Mouse (Mus musculus) embryonic facial prominence, embryonic 11.5 days (tissue): ENCODE measurements around the gene Gli2. TPM values are rescaled to one million over a fixed set of nuclear protein-coding genes. Genes with fewer than 3 reads are reported as not detected.

Source experiments
- ATAC-seq: fragments of 200-750 bp; cut with Nextera tagmentation; replicated peaks from 2 replicates; pipeline ENCODE4 v1.8.0; 2017; ENCODE audit warnings: low read depth; ENCODE audit not compliant: insufficient number of reproducible peaks, low FRiP score, low TSS enrichment
- DNase-seq: peaks from one replicate; pipeline ENCODE4 v3.0.0-alpha.2; 2015; ENCODE audit warnings: low spot score
- H3K27ac ChIP-seq: fragments of 300-500 bp; sonication (generic); replicated peaks from 2 replicates; pipeline ENCODE4 v1.5.1; 2014; ENCODE audit warnings: mild to moderate bottlenecking, low read depth, low read length, control low read depth
- H3K27me3 ChIP-seq: fragments of 300-500 bp; sonication (generic); 2 replicates; pipeline ENCODE4 v1.6.1; 2014; ENCODE audit warnings: mild to moderate bottlenecking, low read length, moderate library complexity, mixed read lengths; ENCODE audit not compliant: control insufficient read depth, insufficient read depth
- H3K36me3 ChIP-seq: fragments of 300-500 bp; sonication (generic); replicated peaks from 2 replicates; pipeline ENCODE4 v1.6.1; 2014; ENCODE audit warnings: low read depth, mild to moderate bottlenecking, low read length, moderate library complexity, mixed read lengths; ENCODE audit not compliant: control insufficient read depth, insufficient read depth
- H3K4me1 ChIP-seq: fragments of 300-500 bp; sonication (generic); 2 replicates; pipeline ENCODE4 v1.6.1; 2014; ENCODE audit warnings: low read length, mixed read lengths; ENCODE audit not compliant: control insufficient read depth, insufficient read depth
- H3K4me2 ChIP-seq: fragments of 300-500 bp; sonication (generic); 2 replicates; pipeline ENCODE4 v1.6.1; 2014; ENCODE audit warnings: low read depth, mild to moderate bottlenecking, control low read depth, low read length, moderate library complexity
- H3K4me3 ChIP-seq: fragments of 300-500 bp; sonication (generic); 2 replicates; pipeline ENCODE4 v1.5.1; 2014; ENCODE audit warnings: low read depth, low read length, control low read depth
- H3K9ac ChIP-seq: fragments of 300-500 bp; sonication (generic); replicated peaks from 2 replicates; pipeline ENCODE4 v1.6.1; 2014; ENCODE audit warnings: mild to moderate bottlenecking, control low read depth, low read length
- H3K9me3 ChIP-seq: fragments of 300-500 bp; sonication (generic); replicated peaks from 2 replicates; pipeline ENCODE4 v1.6.1; 2016; ENCODE audit warnings: mild to moderate bottlenecking, low read length, inconsistent platforms, mixed read lengths; ENCODE audit not compliant: control insufficient read depth
- WGBS: fragments of 180-500 bp; shearing (Covaris S2); extraction: QIAGEN DNeasy Blood & Tissue Kit; methylation state at CpG from one replicate; pipeline ENCODE4 v1.1.7; 2014; 5-methylcytosine and 5-hydroxymethylcytosine counted together
- polyA plus RNA-seq: library from polyadenylated mRNA; unstranded; fragments of >200 nt; fragmentation: Nextera tagmentation; extraction: Ambion mirVana; gene quantifications from 2 replicates; pipeline ENCODE4 v1.2.1, GENCODE M21; 2014

Gene Gli2
- polyA plus RNA-seq, 1 experiment from 2014 or later, result 13.3 TPM

DNA sequence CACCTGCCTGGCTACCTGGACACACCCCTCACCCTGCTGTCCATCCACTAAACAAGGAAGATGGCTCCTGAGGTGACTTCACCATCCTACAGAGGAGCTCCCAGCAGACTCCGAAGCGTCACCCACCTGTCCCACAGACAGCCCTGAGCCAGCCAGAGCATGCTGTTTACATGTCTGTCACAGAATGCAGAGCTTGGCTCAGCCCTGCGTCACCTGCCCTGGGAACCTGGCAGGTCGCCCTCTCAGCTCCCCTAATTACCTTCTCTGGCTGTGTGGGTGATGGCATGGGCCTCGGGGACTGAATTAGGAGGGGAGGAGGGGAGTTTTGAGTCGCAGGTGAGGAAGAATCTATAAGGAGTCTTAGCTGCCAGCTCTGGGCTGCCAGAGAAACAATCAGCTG lies 38.3 kb downstream of the Gli2 start:
- H3K4me2 ChIP-seq, result no peak overlapping the region
- H3K9ac ChIP-seq, result no peak overlapping the region
- H3K4me1 ChIP-seq, result no peaks in the 10 kb centered on the region
- no peaks in the 10 kb centered on the region for H3K27me3 ChIP-seq
- ATAC-seq (no peak), DNase-seq (no peak)
- H3K27ac ChIP-seq, result no peak overlapping the region
- WGBS, result 79% methylated on average over 6 of the region's 6 CpGs
- H3K4me3 ChIP-seq, result no peak overlapping the region
- no peaks in the 10 kb centered on the region for H3K9me3 ChIP-seq
- H3K36me3 ChIP-seq, result no peaks in the 10 kb centered on the region; the same call in 1 of the 2 replicates

GRCm38 (mm10) chr1:119008949-119009348 lies 44.5 kb downstream of the Gli2 start:
- ATAC-seq, result no peak
- Histone ChIP-seq H3K9ac (no peak overlapping the region), H3K36me3 (no peaks in the 10 kb centered on the region; the same call in 1 of the 2 replicates), H3K4me3 (no peak overlapping the region), H3K4me1 (no peaks in the 10 kb centered on the region), H3K4me2 (no peak overlapping the region), H3K27ac (no peak overlapping the region), H3K9me3 (no peaks in the 10 kb centered on the region), H3K27me3 (no peaks in the 10 kb centered on the region)
- no peak for DNase-seq

DNA sequence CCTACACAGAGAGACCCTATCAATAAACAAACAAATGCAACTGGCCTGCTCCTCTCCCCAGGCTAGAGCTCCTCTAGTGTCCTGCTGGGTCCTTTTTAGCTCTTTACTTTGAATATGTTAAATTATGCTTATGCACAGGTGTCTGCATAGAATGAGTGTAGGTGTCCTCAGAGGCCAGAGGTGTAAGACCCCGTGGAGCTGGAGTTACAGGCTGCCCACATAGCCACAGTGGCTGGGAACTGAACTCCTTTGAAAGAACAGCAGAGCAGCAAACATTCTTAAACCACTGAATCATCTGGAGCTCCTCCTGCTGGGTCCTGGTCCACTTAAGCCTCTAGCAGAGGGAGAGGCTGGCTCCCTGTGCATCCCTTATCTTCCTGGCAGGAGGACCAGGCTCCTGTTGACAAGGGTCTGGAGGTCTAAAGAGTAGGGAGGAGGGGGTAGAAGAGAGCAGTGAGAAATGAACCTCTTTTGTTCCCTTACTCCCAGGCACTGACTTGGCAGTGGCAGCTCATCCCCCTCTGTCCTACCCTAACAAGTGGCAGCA lies 49.5 kb downstream of the Gli2 start:
- Histone ChIP-seq H3K4me3 (no peak overlapping the region), H3K4me1 (no peaks in the 10 kb centered on the region), H3K9me3 (no peaks in the 10 kb centered on the region), H3K27me3 (no peaks in the 10 kb centered on the region), H3K4me2 (no peak overlapping the region), H3K36me3 (no peaks in the 10 kb centered on the region; the same call in 1 of the 2 replicates), H3K9ac (no peak overlapping the region), H3K27ac (no peak overlapping the region)
- 41% methylated on average over 1 of the region's 1 CpGs for WGBS
- no peak for DNase-seq
- ATAC-seq, result no peak

DNA sequence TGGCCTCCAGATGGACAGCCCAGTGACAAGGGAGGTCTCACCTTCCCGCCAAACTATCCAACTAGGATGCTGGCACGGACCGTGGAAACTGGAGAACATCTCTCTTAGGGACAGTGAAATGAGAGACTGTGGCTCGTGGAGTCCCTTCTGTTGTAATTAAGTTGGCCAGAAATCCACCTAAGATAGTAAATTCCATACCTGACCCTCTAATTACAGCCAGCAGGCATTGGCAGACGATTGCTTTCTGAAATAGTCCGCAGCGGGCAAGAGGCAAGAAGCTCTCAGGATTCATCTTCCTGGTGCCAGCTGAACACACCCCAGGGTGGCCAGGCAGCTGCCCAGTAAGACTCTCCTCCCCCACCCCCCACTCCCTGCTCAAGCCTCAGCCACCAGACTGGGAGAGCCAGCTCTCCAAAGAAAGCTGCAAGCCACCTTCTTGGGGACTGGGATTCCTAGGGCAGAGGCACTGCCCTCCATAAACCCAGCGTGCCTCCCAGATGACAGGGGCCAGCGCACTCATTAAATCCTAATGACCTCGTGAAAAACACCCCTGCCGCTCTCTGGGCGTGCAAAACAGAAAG lies 51.9 kb downstream of the Gli2 start:
- Histone ChIP-seq H3K4me1 (no peaks in the 10 kb centered on the region), H3K27ac (no peak overlapping the region), H3K4me2 (no peak overlapping the region), H3K36me3 (no peaks in the 10 kb centered on the region; the same call in 1 of the 2 replicates), H3K4me3 (no peak overlapping the region), H3K9me3 (no peaks in the 10 kb centered on the region), H3K9ac (no peak overlapping the region), H3K27me3 (no peaks in the 10 kb centered on the region)
- no peak for ATAC-seq
- 42% methylated on average over 12 of the region's 12 CpGs for WGBS
- no peak for DNase-seq

DNA sequence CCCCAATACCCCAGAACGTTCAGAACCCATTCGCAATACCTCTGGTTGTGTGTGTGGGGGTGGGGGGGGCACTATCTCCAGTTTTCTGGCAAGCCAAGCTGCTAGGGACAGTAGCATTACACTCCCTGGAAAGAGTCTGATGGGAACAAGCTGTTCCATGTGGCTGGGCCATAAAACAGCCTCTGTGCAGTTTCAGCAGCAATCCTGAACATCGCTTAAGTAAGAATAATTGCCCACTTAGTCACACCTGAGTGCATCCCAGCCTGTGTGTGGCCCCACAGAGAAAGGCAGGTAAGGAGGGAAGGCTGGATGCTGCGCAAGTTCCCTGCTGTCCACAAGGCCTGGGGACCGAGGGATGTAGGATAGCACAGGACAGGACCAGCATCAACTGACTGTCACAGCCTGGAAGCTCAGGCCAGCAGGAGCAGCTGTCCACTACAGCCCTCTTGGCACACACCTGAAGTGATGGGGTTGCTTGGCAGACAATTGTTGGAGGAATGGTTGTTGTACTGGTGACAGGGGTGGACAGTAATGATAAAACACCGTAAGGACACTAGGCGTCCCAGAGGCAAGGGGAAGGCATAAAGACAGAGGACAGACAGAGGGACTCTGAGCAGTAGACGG lies 58.8 kb downstream of the Gli2 start:
- H3K36me3 ChIP-seq, result no peaks in the 10 kb centered on the region
- no peak overlapping the region for H3K4me3 ChIP-seq
- ATAC-seq, result no peak
- no peak for DNase-seq
- 93% methylated on average over 8 of the region's 8 CpGs for WGBS
- no peaks in the 10 kb centered on the region for H3K27me3 ChIP-seq
- no peak overlapping the region for H3K27ac ChIP-seq
- no peaks in the 10 kb centered on the region for H3K4me1 ChIP-seq
- H3K9me3 ChIP-seq, result no peaks in the 10 kb centered on the region
- no peak overlapping the region for H3K4me2 ChIP-seq
- no peak overlapping the region for H3K9ac ChIP-seq

DNA sequence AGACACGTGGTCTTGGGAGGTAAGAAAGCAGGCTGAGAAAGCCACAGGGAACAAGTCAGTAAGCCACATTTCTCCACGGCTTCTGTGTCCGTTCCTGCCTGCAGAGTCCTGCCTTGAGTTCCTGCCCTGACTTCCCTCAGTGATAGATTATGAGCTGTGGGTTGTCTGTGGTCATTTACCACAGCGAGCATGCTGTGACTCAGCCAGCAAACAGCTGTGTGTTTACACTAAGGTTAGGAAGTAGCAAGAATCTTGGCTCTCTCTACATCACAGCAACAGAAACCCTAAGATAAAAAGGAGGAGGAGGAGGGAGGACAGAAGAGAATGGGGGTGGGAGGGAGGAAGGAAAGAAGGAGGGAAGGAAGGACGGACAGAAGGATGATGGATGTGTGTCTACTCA lies 59.6 kb downstream of the Gli2 start:
- H3K9ac ChIP-seq, result no peak overlapping the region
- H3K36me3 ChIP-seq, result no peaks in the 10 kb centered on the region; the same call in 1 of the 2 replicates
- ATAC-seq (no peak), DNase-seq (no peak)
- H3K4me3 ChIP-seq, result no peak overlapping the region
- no peaks in the 10 kb centered on the region for H3K4me1 ChIP-seq
- 81% methylated on average over 5 of the region's 5 CpGs for WGBS
- H3K4me2 ChIP-seq, result no peak overlapping the region
- H3K27ac ChIP-seq, result no peak overlapping the region
- no peaks in the 10 kb centered on the region for H3K9me3 ChIP-seq
- H3K27me3 ChIP-seq, result no peaks in the 10 kb centered on the region

DNA sequence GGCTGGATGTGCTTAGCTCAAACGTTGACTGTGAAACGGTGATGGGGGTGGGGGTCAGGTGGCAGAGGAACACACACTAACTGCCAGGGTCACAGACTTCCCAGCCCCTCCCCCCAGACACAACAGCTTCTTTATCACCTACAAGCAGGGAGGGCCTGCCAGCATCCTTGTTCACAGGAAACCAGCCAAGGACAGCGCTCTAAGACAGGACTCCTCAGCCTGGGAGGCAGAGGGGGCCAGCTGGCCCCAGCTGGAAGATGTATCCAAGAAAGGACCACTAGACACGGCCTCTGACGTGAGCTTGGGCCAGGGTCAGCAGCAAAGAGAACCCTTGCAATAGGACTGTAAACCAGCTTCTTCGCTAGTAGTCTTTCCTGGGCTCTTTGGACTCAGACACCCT lies 65.1 kb downstream of the Gli2 start:
- H3K9me3 ChIP-seq, result no peaks in the 10 kb centered on the region
- WGBS, result 65% methylated on average over 6 of the region's 6 CpGs
- no peak overlapping the region for H3K27ac ChIP-seq
- H3K27me3 ChIP-seq, result no peaks in the 10 kb centered on the region
- ATAC-seq (no peak), DNase-seq (no peak)
- peaks cover 1% of the 10 kb centered on the region; the same call in 1 of the 2 replicates for H3K4me1 ChIP-seq
- H3K4me2 ChIP-seq, result no peak overlapping the region
- no peaks in the 10 kb centered on the region; the same call in 1 of the 2 replicates for H3K36me3 ChIP-seq
- no peak overlapping the region for H3K4me3 ChIP-seq
- no peak overlapping the region for H3K9ac ChIP-seq

- no peak overlapping the region for H3K4me2 ChIP-seq
- DNase-seq, result no peak
- peaks cover 4% of the 10 kb centered on the region for H3K4me1 ChIP-seq
- H3K27me3 ChIP-seq, result no peaks in the 10 kb centered on the region
- H3K9ac ChIP-seq, result no peak overlapping the region
- 95% methylated on average over 11 of the region's 11 CpGs for WGBS
- no peak overlapping the region for H3K4me3 ChIP-seq
- no peaks in the 10 kb centered on the region for H3K9me3 ChIP-seq
- H3K27ac ChIP-seq, result no peak overlapping the region
- no peaks in the 10 kb centered on the region; the same call in 1 of the 2 replicates for H3K36me3 ChIP-seq
- ATAC-seq, result no peak
Measured at GRCm38 (mm10) chr1:118987538-118987937, 65.9 kb downstream of the Gli2 start.
